12 mouse cellular contexts compared by ENCODE assay signal in the genomic region with DNA sequence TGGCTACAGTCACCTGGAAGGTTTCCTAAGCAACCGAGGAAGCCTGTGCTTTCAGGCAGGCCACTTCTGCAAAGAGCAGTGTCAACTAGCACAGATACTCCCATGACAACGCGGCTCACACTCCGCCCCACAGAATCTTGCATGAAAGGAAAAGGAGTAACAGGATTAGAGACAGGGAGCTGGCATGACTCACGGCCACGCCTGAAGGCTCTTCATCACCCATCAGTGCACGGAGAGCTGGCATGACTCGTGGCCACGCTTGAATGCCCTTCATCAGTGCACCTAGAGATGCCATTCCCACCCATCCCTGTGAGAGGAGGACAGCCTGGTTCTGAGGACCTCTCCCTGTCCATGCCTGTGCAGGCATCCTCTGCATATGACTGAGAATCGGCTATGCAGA. TPM values are rescaled to one million over a fixed set of nuclear protein-coding genes. Genes with fewer than 3 reads are reported as not detected.
DNase-seq lines count a peak whose midpoint lies in the region; ATAC-seq and TF ChIP-seq lines count a peak whose summit lies in the region.
"Had no signal": no experiment of that assay in that cellular context is flagged by ENCODE, and none has a peak within 500 bp of the region (broad histone marks: within the 10 kb centered on the region; RNA-seq: fewer than 3 reads in every experiment).

No protein-coding gene starts in this region.

- no peak for TF ChIP-seq POLR2A in lung, adult 2 months (IDR thresholded peaks at IDR 0.05; ENCODE audit: borderline replicate concordance, extremely low read depth, low read depth, low read length)

- no peaks in the 10 kb centered on the region for H3K79me2 ChIP-seq in macrophage (ENCODE audit: inconsistent target)

- intact Hi-C loops in heart, postnatal 14 days (cut with DNase I) = loop anchor here (2.0 to 10.0 kb wide), 3 partner anchors 17 to 277 kb away; a partner anchor contains a TSS

- 0 out of 2 replicates have a peak, but pooled peaks have one; percentile 5 for ATAC-seq in lung, postnatal 0 days
- ATAC-seq: midbrain, embryonic 15.5 days had no signal

- 64% methylated on average over 10 of the region's 10 CpGs for WGBS in lung, postnatal 0 days
- 71% methylated on average over 10 of the region's 10 CpGs for WGBS in lung, adult 2 months
- WGBS in macrophage (ENCODE audit: missing documents) = 53% methylated on average over 10 of the region's 10 CpGs

- no peak overlapping the region for H3K4me2 ChIP-seq in lung, postnatal 0 days (replicated peaks; ENCODE audit: low read depth, low read length)
- H3K4me2 ChIP-seq: embryonic facial prominence, embryonic 13.5 days; midbrain, embryonic 15.5 days had no signal

- H3K9ac ChIP-seq in lung, postnatal 0 days (replicated peaks; ENCODE audit: low read depth) = no peak overlapping the region
- H3K9ac ChIP-seq: embryonic facial prominence, embryonic 13.5 days; midbrain, embryonic 15.5 days had no signal

- H3K9me3 ChIP-seq in lung, postnatal 0 days (ENCODE audit: low read length) = no peaks in the 10 kb centered on the region
- H3K9me3 ChIP-seq: embryonic facial prominence, embryonic 13.5 days; midbrain, embryonic 15.5 days had no signal

- no peaks in the 10 kb centered on the region; the same call in 1 of the 2 replicates for H3K4me1 ChIP-seq in lung, postnatal 0 days (ENCODE audit: insufficient read depth, low read depth, low read length)
- H3K4me1 ChIP-seq in lung, adult 2 months (ENCODE audit: control insufficient read depth, insufficient read depth, low read length) = no peaks in the 10 kb centered on the region

- no peak overlapping the region for H3K27ac ChIP-seq in lung, postnatal 0 days (ENCODE audit: low read length)
- H3K27ac ChIP-seq in macrophage = 0 out of 2 replicates have a peak overlapping the region, but pooled peaks have one; percentile 7
- no peak overlapping the region for H3K27ac ChIP-seq in layer of hippocampus, adult 2 months
- H3K27ac ChIP-seq: embryonic facial prominence, embryonic 13.5 days; midbrain, embryonic 15.5 days had no signal

- no peak for TF ChIP-seq EP300 in lung, postnatal 0 days (IDR thresholded peaks at IDR 0.05)

- peak; percentile 29 to 36 for DNase-seq in cerebellum, postnatal 36 days
- DNase-seq in cerebellum, adult 11-12 months = no peak
- DNase-seq in lung, postnatal 0 days (ENCODE audit: low spot score) = no peak
- DNase-seq in lung, adult 2 months = no peak
- peak; percentile 5 for DNase-seq in NIH3T3 (ENCODE audit: low read depth)
- DNase-seq in layer of hippocampus, adult 2 months (ENCODE audit: low spot score in 2 of 2) = no peak
- no peak for DNase-seq in heart, postnatal 14 days
- DNase-seq: heart, postnatal 4 days had no signal

- H3K4me3 ChIP-seq in lung, postnatal 0 days (ENCODE audit: low read depth, low read length) = no peak overlapping the region
- no peak overlapping the region for H3K4me3 ChIP-seq in lung, adult 2 months (replicated peaks; ENCODE audit: extremely low read depth, low read depth, low read length)
- no peak overlapping the region for H3K4me3 ChIP-seq in macrophage (ENCODE audit: inconsistent target)
- no peak overlapping the region for H3K4me3 ChIP-seq in layer of hippocampus, adult 2 months
- H3K4me3 ChIP-seq: embryonic facial prominence, embryonic 13.5 days; midbrain, embryonic 15.5 days had no signal

- no peaks in the 10 kb centered on the region for H3K36me3 ChIP-seq in lung, postnatal 0 days (ENCODE audit: insufficient read depth, low read length)
- H3K36me3 ChIP-seq in macrophage (ENCODE audit: inconsistent target) = no peaks in the 10 kb centered on the region
- H3K36me3 ChIP-seq: embryonic facial prominence, embryonic 13.5 days; midbrain, embryonic 15.5 days had no signal

- no peaks in the 10 kb centered on the region for H3K27me3 ChIP-seq in lung, postnatal 0 days (replicated peaks; ENCODE audit: insufficient read depth, low read length)
- H3K27me3 ChIP-seq: embryonic facial prominence, embryonic 13.5 days; midbrain, embryonic 15.5 days had no signal

- no peak for TF ChIP-seq CTCF in lung, postnatal 0 days (IDR thresholded peaks at IDR 0.05)
- no peak for TF ChIP-seq CTCF in lung, adult 2 months (IDR thresholded peaks at IDR 0.05; ENCODE audit: insufficient read depth, low read length)
- no peak for TF ChIP-seq CTCF in layer of hippocampus, adult 2 months (conservative IDR thresholded peaks at IDR 0.05)

RNA-seq across cellular contexts. Expression of a gene that starts 20.8 kb away (rescaled TPM):
- 7.7 and 11.0 TPM in 2 replicates for polyA plus RNA-seq in lung, postnatal 0 days (2015; fragmentation: Nextera tagmentation; extraction: Ambion mirVana)
- 1.7 and 3.0 TPM in 2 replicates for polyA plus RNA-seq in lung, adult 2 months (2012; rRNA removed)
- 100 to 1,000 TPM in 3 of 26 experiments, 10 to 100 TPM in 13, 1 to 10 TPM in 10; 1.9 to 170 (median 15.8) TPM for total RNA-seq in macrophage (2018; cell fraction: chromatin; rRNA removed)
- 10 to 100 TPM in 12 of 26 experiments, 1 to 10 TPM in 14; 5.1 to 45.3 (median 8.1) TPM for total RNA-seq in macrophage (2018; cell fraction: cytosol; rRNA removed)
- total RNA-seq in macrophage (2018; cell fraction: nucleus; rRNA removed) = 100 to 1,000 TPM in 1 of 26 experiments, 10 to 100 TPM in 14, 1 to 10 TPM in 11; 3.7 to 116 (median 11.9) TPM
- polyA plus RNA-seq in macrophage (2018) = 20.8 to 75.1 TPM (median 22.7 TPM) in 3 replicates
- 1 to 10 TPM; 1.5 to 3.9 TPM for total RNA-seq in layer of hippocampus, adult 2 months (2021)
- 10 to 100 TPM in 1 of 2 experiments, 1 to 10 TPM in 1; 10.0 to 12.2 TPM for total RNA-seq in heart, postnatal 14 days (2021)

RNA-seq across cellular contexts. Expression of a gene that starts 53.0 kb away (rescaled TPM):
- polyA plus RNA-seq in lung, postnatal 0 days (2015; fragmentation: Nextera tagmentation; extraction: Ambion mirVana) = 997 and 1,182 TPM in 2 replicates
- polyA plus RNA-seq in lung, adult 2 months (2012; rRNA removed) = 6,011 and 7,617 TPM in 2 replicates
- total RNA-seq in macrophage (2018; cell fraction: chromatin; rRNA removed) = 100 to 1,000 TPM in 1 of 26 experiments, 10 to 100 TPM in 25; 12.6 to 533 (median 36.3) TPM
- total RNA-seq in macrophage (2018; cell fraction: cytosol; rRNA removed) = 1,000 to 10,000 TPM; 1,300 to 3,183 (median 2,016) TPM
- total RNA-seq in macrophage (2018; cell fraction: nucleus; rRNA removed) = 100 to 1,000 TPM; 166 to 510 (median 338) TPM
- 1,141 to 4,325 TPM (median 4,017 TPM) in 3 replicates for polyA plus RNA-seq in macrophage (2018)
- 1,000 to 10,000 TPM; 1,620 to 1,656 TPM for total RNA-seq in layer of hippocampus, adult 2 months (2021)
- 1,000 to 10,000 TPM; 1,416 to 1,506 TPM for total RNA-seq in heart, postnatal 14 days (2021)

RNA-seq across cellular contexts. Expression of a gene that starts 59.3 kb away (rescaled TPM):
- 8.7 and 10.5 TPM in 2 replicates for polyA plus RNA-seq in lung, postnatal 0 days (2015; fragmentation: Nextera tagmentation; extraction: Ambion mirVana)
- 1.8 and 12.4 TPM in 2 replicates for polyA plus RNA-seq in lung, adult 2 months (2012; rRNA removed)
- total RNA-seq in macrophage (2018; cell fraction: chromatin; rRNA removed) = under 1 TPM in 4 of 26 experiments, not detected in 22; 0.20 to 0.33 (median 0.25) TPM
- under 1 TPM in 25 of 26 experiments, not detected in 1; 0.03 to 0.39 (median 0.10) TPM for total RNA-seq in macrophage (2018; cell fraction: cytosol; rRNA removed)
- total RNA-seq in macrophage (2018; cell fraction: nucleus; rRNA removed) = under 1 TPM in 7 of 26 experiments, not detected in 19; 0.13 to 0.64 (median 0.21) TPM
- 0.09 to 0.14 TPM (median 0.11 TPM) in 3 replicates for polyA plus RNA-seq in macrophage (2018)
- 1 to 10 TPM; 3.9 to 6.3 TPM for total RNA-seq in layer of hippocampus, adult 2 months (2021)
- not detected for total RNA-seq in heart, postnatal 14 days (2021)
- total RNA-seq: gastrocnemius, adult 8-10 months; heart, postnatal 4 days had no signal

Comparison
In these comparisons a context has a peak if more than half of its experiments do, and no peak if none do; other contexts are left out.
1. DNase-seq: peak in cerebellum, postnatal 36 days (2 of 2) and NIH3T3 (single experiment); none in cerebellum, adult 11-12 months (single experiment), lung, postnatal 0 days (single experiment), lung, adult 2 months (single experiment), layer of hippocampus, adult 2 months (0 of 2) and heart, postnatal 14 days (0 of 2).